Mouse (Mus musculus) forebrain, postnatal 0 days (tissue): ENCODE data around the gene Rcsd1. TPM values are rescaled to one million over a fixed set of nuclear protein-coding genes. Genes with fewer than 3 reads are reported as not detected.

Experiments used
- ATAC-seq: fragments of 200-750 bp; cut with Nextera tagmentation; 2 replicates; pipeline ENCODE4 v1.8.0; 2017; ENCODE audit warnings: mild to moderate bottlenecking, moderate library complexity
- DNase-seq: peaks from one replicate; pipeline ENCODE4 v3.0.0-alpha.2; 2015
- H3K27ac ChIP-seq: fragments of 300-500 bp; sonication (generic); 2 replicates; pipeline ENCODE4 v1.5.1; 2014; ENCODE audit warnings: low read depth, mild to moderate bottlenecking, antibody characterized with exemption, low read length, moderate library complexity, mixed read lengths
- H3K27me3 ChIP-seq: fragments of 300-500 bp; sonication (generic); 2 replicates; pipeline ENCODE4 v1.6.1; 2014; ENCODE audit warnings: mild to moderate bottlenecking, low read length, mixed read lengths; ENCODE audit not compliant: insufficient read depth
- H3K36me3 ChIP-seq: fragments of 300-500 bp; sonication (generic); 2 replicates; pipeline ENCODE4 v1.6.1; 2014; ENCODE audit warnings: mild to moderate bottlenecking, moderate library complexity; ENCODE audit not compliant: insufficient read depth
- H3K4me1 ChIP-seq: fragments of 300-500 bp; sonication (generic); 2 replicates; pipeline ENCODE4 v1.6.1; 2014; ENCODE audit warnings: antibody characterized with exemption; ENCODE audit not compliant: insufficient read depth
- H3K4me2 ChIP-seq: fragments of 300-500 bp; sonication (generic); 2 replicates; pipeline ENCODE4 v1.6.1; 2014; ENCODE audit warnings: low read depth, mild to moderate bottlenecking, moderate library complexity
- H3K4me3 ChIP-seq: fragments of 300-500 bp; sonication (generic); 2 replicates; pipeline ENCODE4 v1.5.1; 2014; ENCODE audit warnings: low read depth, low read length, mixed read lengths
- H3K9ac ChIP-seq: fragments of 300-500 bp; sonication (generic); 2 replicates; pipeline ENCODE4 v1.6.1; 2014; ENCODE audit warnings: mild to moderate bottlenecking
- H3K9me3 ChIP-seq: fragments of 300-500 bp; sonication (generic); 2 replicates; pipeline ENCODE4 v1.6.1; 2016; ENCODE audit warnings: low read length
- CTCF ChIP-seq: sonication (generic); IDR thresholded peaks from 2 replicates; pipeline ENCODE4 v1.5.1; 2016; ENCODE audit warnings: antibody characterized with exemption, control low read depth, low read depth
- WGBS: fragments of 180-500 bp; shearing (Covaris S2); extraction: QIAGEN DNeasy Blood & Tissue Kit; methylation state at CpG from one replicate; pipeline ENCODE4 v1.1.7; 2014; 5-methylcytosine and 5-hydroxymethylcytosine counted together
- polyA plus RNA-seq: library from polyadenylated mRNA; unstranded; fragments of >200 nt; fragmentation: Nextera tagmentation; extraction: Ambion mirVana; gene quantifications from 2 replicates; pipeline ENCODE4 v1.2.1, GENCODE M21; 2015
- total RNA-seq: library from RNA; depleted of rRNA; stranded (reverse); fragments of >200 nt; gene quantifications from 2 replicates; pipeline ENCODE4 v1.2.3, GENCODE M21; 2014

The Rcsd1 gene
- total and polyA plus RNA-seq, 2 experiments from 2014 or later = 7.5 to 8.0 TPM

DNA sequence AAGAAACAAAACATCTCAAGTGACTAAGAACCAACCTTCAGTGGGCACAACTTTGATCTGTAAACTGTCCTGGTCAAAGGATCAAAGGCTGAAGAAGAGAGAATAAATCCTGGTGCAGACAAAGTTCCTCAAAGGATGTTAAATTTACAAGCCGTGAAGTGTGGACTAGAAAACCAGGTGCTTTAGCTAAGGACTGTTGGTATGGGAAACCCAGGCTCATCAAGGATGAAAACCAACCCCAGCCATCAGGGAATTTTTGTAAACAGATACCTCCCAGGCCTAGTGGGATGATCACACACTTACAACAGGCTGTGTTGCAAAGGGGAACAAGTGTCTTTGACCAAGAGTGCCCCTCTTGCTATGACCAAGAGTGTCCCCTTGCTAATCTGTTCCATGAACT lies 29.4 kb upstream of the Rcsd1 start:
- TF ChIP-seq CTCF = no peak
- H3K27ac ChIP-seq = no peak overlapping the region

DNA sequence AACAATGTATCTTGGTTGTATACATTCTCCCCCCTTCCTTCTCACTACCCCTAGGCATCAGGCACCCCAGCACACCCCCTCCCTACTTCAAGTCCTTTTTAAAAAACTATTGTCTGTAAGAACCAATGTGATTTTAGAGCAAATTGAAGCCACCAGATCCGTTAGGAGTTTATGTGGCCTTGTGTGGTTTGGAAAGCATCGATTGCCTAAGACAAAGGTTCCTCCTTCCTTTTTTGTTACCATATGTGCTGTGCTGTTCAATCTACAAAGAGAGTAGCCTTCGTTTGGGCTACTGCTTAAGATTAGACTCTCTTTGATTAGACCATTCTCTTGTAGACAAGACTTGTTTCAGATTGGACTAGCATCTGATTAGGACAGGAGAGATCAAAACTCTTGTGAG lies 28.3 kb upstream of the Rcsd1 start:
- Histone ChIP-seq H3K27me3 (no peaks in the 10 kb centered on the region), H3K4me1 (no peaks in the 10 kb centered on the region), H3K9me3 (no peaks in the 10 kb centered on the region), H3K36me3 (no peaks in the 10 kb centered on the region), H3K4me3 (no peak overlapping the region), H3K9ac (no peak overlapping the region), H3K27ac (no peak overlapping the region), H3K4me2 (no peak overlapping the region)
- no peak for TF ChIP-seq CTCF
- DNase-seq = no peak
- 39% methylated on average over 3 of the region's 3 CpGs for WGBS
- ATAC-seq = no peak

More for the DNA sequence above, 29.4 kb upstream of the Rcsd1 start:
- Histone ChIP-seq H3K4me1 (no peaks in the 10 kb centered on the region), H3K27me3 (no peaks in the 10 kb centered on the region), H3K4me3 (no peak overlapping the region), H3K9me3 (no peaks in the 10 kb centered on the region), H3K36me3 (no peaks in the 10 kb centered on the region), H3K4me2 (no peak overlapping the region), H3K9ac (no peak overlapping the region)
- ATAC-seq (no peak), DNase-seq (no peak)
- 83% methylated on average over 1 of the region's 1 CpGs for WGBS

DNA sequence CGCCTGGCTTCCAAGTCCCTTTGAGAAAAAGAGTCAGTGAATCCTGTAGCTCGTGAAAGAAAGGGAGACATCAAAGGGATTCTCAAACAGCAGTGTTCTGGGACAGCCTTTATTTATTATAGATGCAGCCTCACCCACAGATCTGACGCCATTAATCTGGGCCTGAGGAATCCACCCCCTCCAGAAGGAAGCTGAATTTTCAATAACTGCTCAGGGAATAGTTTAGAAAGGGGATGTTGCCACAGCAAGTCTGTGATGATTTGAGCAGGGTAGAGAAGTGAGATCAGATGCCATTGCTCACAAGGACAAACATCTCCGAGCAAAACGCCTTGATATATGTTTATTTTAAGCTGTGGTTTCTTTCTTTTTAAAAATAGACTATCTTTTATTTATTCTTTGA lies 27.9 kb upstream of the Rcsd1 start:
- DNase-seq (no peak), ATAC-seq (no peak)
- 45% methylated on average over 5 of the region's 5 CpGs for WGBS
- Histone ChIP-seq H3K4me2 (no peak overlapping the region), H3K27me3 (no peaks in the 10 kb centered on the region), H3K4me1 (no peaks in the 10 kb centered on the region), H3K4me3 (no peak overlapping the region), H3K27ac (no peak overlapping the region), H3K9me3 (no peaks in the 10 kb centered on the region), H3K36me3 (no peaks in the 10 kb centered on the region), H3K9ac (no peak overlapping the region)
- no peak for TF ChIP-seq CTCF

GRCm38 (mm10) chr1:165735826-165736818 lies 26.6 kb upstream of the Rcsd1 start:
- H3K36me3 ChIP-seq = no peaks in the 10 kb centered on the region
- no peak overlapping the region for H3K9ac ChIP-seq
- H3K27ac ChIP-seq = no peak overlapping the region
- no peak overlapping the region for H3K4me3 ChIP-seq
- H3K4me2 ChIP-seq = peak overlapping the region; percentile 18; the same call in 1 of the 2 replicates
- H3K9me3 ChIP-seq = no peaks in the 10 kb centered on the region
- no peaks in the 10 kb centered on the region for H3K4me1 ChIP-seq
- ATAC-seq (peak; percentile 93), DNase-seq (peak; percentile 92)
- no peaks in the 10 kb centered on the region for H3K27me3 ChIP-seq
- WGBS = 30% methylated on average over 20 of the region's 20 CpGs
- TF ChIP-seq CTCF = peak; percentile 97

- WGBS = 93% methylated on average over 2 of the region's 2 CpGs
- H3K36me3 ChIP-seq = no peaks in the 10 kb centered on the region
- no peak for DNase-seq
- no peak overlapping the region for H3K4me2 ChIP-seq
- H3K4me1 ChIP-seq = no peaks in the 10 kb centered on the region
- H3K9ac ChIP-seq = no peak overlapping the region
- H3K9me3 ChIP-seq = no peaks in the 10 kb centered on the region
- no peak overlapping the region for H3K4me3 ChIP-seq
- H3K27ac ChIP-seq = no peak overlapping the region
- TF ChIP-seq CTCF = no peak
- ATAC-seq = no peak
- no peaks in the 10 kb centered on the region for H3K27me3 ChIP-seq
Observed at GRCm38 (mm10) chr1:165734840-165735239, 25.3 kb upstream of the Rcsd1 start.

DNA sequence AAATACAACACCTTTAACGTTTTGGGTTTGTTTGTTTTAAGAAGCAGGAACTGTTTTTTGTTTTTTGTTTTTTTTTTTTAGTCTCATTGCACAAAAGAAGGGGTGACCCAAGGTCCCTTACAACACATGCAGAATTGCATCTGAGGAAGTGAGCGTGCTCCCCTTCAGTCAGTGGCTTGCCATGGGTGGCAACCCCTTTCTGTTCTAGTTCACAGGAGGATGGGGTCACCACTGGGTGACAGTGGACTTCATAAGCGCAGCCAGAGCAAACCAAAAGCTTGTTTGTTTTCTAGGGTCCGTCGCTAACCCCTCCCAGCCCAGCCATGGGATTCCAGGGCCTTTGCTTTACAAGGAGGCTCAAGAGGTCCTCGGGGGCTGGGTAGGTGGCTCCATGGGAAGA lies 22.0 kb upstream of the Rcsd1 start:
- Histone ChIP-seq H3K4me1 (no peaks in the 10 kb centered on the region), H3K4me3 (no peak overlapping the region), H3K27me3 (no peaks in the 10 kb centered on the region), H3K9ac (no peak overlapping the region), H3K27ac (no peak overlapping the region), H3K4me2 (no peak overlapping the region), H3K9me3 (no peaks in the 10 kb centered on the region), H3K36me3 (no peaks in the 10 kb centered on the region)
- ATAC-seq = no peak
- no peak for TF ChIP-seq CTCF
- DNase-seq = no peak
- 87% methylated on average over 6 of the region's 6 CpGs for WGBS

GRCm38 (mm10) chr1:165730129-165730528 lies 20.6 kb upstream of the Rcsd1 start:
- ATAC-seq = no peak
- H3K27me3 ChIP-seq = no peaks in the 10 kb centered on the region
- no peaks in the 10 kb centered on the region for H3K9me3 ChIP-seq
- no peak for TF ChIP-seq CTCF
- H3K9ac ChIP-seq = no peak overlapping the region
- WGBS = 50% methylated on average over 1 of the region's 1 CpGs
- DNase-seq = no peak
- no peak overlapping the region for H3K4me2 ChIP-seq
- no peak overlapping the region for H3K27ac ChIP-seq
- no peaks in the 10 kb centered on the region for H3K4me1 ChIP-seq
- H3K4me3 ChIP-seq = no peak overlapping the region
- H3K36me3 ChIP-seq = no peaks in the 10 kb centered on the region
